Mouse (Mus musculus) 3T3-L1 (cell line): ENCODE results near the gene Slc18b1.

Experiments used
- DNase-seq: peaks from one replicate; pipeline ENCODE4 v3.0.0-alpha.2; 2015; ENCODE audit warnings: low read depth, low spot score

Slc18b1 gene

DNA sequence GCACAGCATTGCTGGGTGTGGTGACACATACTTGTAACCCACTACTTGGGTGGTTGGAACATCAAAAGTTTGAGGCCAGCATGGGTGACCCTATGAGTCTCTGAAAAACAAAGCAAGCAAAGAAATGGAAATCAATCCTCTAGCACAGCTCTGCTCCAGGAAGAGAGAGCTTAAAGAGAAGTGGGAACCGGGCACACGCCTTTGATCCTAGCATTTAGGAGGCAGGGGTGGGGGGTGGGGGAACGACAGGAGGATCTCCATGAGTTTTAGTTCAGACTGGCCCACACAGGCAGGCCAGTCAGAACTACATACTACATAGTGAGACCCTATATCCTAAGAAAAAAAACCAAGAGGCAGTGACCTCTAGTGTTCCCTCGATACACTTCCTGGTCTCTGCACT, 9.4 kb downstream of the Slc18b1 start:
- DNase-seq, result no peak

DNA sequence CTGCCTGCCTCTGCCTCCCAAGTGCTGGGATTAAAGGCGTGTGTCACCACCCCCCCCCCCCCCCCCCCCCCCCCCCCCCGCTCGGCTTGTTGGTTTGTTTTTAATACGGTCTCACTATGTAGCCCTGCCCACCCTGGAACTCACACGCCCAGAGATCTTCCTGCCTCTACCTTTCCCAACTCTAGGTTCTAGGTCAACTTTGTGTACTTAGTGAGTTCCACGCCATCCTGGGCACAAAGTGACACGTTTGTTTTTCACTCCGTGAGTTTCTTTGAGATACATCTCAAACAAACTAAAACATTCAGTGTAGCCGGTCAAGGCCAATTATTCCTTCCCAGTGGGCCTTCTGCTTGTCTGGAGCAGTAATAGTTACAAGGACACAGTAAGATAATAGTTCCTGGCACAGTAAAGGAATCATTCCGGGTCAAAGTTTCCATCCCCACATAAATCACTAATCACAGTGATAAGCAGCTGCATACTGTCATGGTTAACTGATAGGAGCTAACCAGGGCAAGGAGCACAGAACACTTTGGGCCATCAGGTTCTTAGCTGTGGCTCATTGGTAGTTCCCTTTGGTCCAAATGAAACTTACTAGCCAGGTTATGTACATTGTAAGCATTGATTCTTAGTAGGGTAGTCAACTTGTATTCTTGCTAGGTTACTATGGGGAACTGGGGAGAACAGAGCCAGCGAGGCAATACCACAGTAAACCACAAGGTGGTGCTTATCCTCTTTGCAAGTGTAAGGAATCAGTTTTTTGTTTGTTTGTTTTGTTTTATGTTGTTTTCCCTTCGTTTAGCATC, 15.1 kb downstream of the Slc18b1 start:
- DNase-seq, result peak; percentile 77

DNA sequence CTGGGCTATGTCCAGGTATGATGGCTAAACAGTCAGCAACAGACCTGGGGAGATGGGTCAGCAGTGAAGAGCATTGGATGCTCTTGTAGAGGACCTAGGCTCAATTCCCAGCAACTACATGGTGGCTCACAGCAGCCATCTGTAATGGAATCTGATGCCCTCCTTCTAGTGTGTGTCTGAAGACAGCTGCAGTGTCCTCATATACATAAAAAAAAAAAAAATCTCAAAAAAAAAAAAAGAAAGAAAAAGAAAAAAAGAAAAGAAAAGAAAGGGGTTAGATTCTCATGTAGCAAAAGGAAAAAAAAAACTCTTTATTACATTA, 15.6 kb downstream of the Slc18b1 start:
- no peak for DNase-seq

DNA sequence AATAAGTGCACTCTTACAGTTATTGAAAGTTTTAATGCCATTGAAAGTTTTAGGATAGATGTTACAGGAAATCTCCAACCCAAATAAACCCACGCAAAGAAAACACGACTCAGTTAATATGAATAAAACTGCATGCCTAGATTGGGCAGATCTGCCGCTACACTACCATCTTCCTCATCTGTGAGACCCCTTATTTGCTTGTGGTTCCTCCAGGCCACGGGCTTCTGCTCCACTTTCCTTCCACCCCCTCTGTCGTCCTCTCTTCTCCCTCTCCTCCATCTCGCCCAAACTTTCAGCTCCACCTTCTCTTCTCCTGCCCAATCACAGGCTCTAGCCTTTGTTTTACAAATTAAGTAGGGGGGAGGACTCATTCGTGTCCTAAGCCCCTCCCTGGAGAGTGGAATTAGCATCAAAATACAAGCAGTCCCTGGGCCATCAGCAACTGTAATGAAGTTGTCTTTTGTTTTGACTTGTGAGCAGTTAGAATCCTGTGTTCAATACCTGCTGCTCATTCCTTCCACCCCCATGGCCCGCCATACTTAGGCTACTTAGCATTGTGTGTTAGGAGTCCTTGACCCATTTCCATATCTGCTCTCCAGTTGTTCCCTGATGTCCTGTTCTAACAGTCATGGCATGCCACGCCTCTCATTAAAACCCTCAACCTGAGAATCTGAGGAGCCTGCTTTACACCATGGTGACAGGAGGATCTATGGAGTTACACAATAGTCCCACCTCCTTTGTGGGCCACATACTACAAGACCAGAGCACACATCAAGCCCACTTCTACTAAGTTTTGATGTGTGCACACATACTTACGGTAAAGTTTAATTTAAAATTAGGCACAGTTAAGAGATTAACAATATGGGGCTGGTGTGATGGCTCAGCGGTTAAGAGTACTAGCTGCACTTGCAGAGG, 16.3 kb downstream of the Slc18b1 start:
- DNase-seq, result no peak

- peak; percentile 80 for DNase-seq
These were observed 18.4 kb downstream of the Slc18b1 start for GRCm38 (mm10) chr10:23815168-23815567.

- no peak for DNase-seq
These were observed 19.5 kb downstream of the Slc18b1 start for GRCm38 (mm10) chr10:23816241-23816640.

GRCm38 (mm10) chr10:23826516-23826915, 29.7 kb downstream of the Slc18b1 start:
- DNase-seq, result no peak

GRCm38 (mm10) chr10:23836003-23836964, 39.5 kb downstream of the Slc18b1 start:
- DNase-seq, result no peak

DNA sequence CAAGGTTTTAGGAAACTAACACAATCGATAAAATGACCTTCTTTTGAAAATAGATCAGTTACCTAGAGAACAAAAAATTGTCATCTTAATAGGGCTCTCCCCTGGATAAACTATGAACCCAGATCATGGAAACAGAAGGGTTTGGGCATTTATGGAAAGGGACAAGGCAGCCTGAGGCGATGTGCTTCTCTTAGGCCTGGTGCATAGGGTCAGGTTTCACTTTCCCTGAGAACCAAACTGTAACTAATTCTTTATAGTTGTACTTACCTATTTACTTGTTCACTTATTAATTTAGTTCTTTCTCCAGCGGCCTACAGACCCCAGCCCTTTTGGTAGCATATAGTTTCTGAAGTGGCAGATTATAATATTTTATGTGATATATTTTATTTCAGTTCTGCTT, 40.3 kb downstream of the Slc18b1 start:
- DNase-seq, result no peak

DNA sequence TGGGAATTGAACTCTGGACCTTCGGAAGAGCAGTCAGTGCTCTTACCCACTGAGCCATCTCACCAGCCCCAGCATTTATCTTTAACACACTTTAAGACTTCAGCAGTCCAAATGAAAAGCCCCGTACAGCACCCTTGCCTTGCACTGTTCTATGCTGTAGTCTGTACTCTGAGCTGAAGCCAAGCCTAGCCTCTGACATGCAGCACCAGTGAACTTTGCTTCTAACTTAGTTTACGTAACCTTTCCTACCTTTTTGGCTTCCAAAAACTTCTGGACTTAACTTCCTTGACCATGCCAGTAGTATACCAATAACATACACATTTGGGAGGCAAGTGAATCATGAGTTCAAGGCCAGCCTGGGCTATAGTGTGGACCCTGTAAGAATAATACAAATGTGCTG, 42.1 kb downstream of the Slc18b1 start:
- no peak for DNase-seq

DNA sequence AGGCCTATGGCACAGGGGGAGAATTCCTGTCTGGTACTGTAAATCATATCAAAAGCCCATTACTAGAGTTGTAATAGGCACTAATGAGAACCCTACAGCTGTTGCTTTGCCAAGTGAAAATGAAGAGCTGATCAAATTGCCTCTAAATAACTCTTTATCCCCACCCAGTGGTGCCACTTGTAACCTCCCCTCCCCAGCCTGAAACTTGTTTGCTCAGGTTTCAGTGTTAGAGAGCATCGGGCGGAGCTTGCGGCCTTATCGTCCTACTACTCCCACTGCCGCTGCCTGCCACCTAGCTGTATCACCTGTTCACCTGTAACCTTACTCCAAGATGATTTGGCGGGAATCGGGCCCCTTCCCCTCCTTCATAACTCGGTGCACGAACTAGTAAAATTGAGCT, 42.6 kb downstream of the Slc18b1 start:
- no peak for DNase-seq

GRCm38 (mm10) chr10:23840496-23840895, 43.7 kb downstream of the Slc18b1 start:
- DNase-seq, result no peak

DNA sequence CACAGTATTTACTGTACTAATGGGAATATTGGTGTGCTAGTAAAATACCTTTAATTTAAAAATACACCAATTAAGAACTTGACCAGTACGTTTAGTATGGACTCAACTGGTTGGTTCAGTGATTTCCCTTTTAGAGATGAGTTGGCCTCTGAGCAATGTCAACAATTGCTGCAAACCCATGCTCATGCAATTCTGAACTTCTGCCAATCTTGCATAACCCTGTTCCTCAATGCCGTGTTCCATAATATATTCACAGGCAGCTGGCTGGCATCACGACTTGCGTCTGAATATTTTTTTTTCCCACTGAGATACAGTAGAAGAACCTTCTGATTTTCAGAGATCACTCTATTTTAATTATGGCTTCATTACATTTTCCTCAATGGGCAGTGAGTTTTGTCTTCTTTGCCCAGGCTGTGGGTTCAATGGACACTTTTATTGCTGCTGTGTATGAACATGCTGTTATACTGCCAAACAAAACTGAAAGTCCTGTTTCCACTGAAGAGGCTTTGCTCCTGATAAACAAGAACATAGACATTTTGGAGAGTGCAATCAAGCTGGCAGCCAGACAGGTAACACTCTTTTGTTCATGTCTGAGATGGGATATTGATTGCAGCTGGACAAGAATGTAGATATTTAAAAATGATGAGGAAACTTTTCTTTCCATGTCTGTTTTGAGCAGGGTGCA, 54.6 kb downstream of the Slc18b1 start, which contains the start of gene Vnn3:
Gene Vnn3, plus strand, starts transcription at position 235 of the 685 bp plus-strand sequence.
- no peak for DNase-seq

- no peak for DNase-seq
These were observed 55.3 kb downstream of the Slc18b1 start for GRCm38 (mm10) chr10:23852096-23852495.

DNA sequence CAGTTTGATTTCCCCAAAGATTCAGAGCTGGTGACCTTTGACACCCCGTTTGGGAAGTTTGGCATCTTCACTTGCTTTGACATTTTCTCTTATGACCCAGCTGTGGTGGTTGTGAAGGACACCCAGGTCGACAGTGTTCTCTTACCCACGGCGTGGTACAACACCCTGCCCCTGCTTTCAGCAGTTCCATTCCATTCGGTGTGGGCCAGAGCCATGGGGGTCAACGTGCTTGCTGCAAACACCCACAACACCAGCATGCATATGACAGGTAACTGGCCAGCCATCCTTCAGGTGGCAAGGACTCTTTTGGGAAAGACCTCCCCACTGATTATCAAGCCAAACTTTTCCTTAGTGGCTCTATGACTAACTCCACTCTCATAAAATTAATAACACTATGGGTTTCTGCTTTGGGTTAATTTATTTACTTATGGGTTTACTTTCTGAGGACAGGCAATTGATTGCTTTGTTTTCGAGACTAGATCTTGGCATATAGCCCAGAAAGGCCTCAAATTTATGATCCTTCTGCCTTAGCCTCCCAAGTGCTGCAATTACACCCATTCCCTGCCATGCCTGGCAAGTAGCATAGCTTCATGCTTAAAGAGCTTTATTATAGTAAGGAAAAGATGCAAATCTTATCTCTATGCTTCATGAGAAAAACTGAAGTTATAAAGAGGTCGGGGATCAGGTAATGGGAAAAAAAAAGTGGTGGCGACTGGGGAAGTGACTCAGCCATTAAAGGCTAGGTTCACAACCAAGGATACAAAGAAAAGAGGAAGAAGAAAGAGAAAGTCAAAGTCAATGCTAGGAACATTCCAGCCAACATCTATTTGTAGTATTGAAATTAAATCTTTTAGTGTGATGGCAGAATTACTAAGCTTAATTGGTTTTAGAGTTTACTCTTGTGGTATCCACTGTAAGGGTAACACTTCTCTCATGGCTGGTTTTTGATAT, 67.9 kb downstream of the Slc18b1 start:
- DNase-seq, result no peak
